Mouse (Mus musculus) urinary bladder, postnatal 14 days (tissue): ENCODE data around the gene Tbcd.

ENCODE experiments used
- DNase-seq: peaks from one replicate; pipeline ENCODE4 v3.0.0; 2021; ENCODE audit warnings: low spot score

Gene Tbcd

GRCm38 (mm10) chr11:121581856-121582255 lies 130.1 kb downstream of the Tbcd start:
- DNase-seq, result no peak

DNA sequence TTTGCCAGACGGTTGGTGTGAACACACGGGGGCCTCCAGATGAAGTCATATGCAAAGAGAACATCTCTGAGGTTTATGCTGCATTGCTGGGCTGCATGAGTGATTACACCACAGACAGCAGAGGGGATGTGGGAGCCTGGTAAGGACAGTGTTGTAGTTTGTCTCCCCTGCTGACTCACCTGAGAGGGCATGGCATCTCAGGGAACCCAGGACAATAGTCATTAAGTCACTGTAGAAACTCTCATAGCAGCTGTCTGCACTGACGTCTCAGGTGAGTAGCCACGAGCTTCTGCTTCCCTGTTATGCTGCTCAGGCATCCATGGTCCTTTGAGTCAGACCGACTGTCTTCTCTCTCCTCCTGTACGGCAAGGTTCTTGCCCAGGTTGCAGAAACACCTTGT lies 145.5 kb downstream of the Tbcd start:
- DNase-seq, result no peak

- peak; percentile 17 for DNase-seq
These were observed 149.7 kb downstream of the Tbcd start for GRCm38 (mm10) chr11:121601422-121601821.

DNA sequence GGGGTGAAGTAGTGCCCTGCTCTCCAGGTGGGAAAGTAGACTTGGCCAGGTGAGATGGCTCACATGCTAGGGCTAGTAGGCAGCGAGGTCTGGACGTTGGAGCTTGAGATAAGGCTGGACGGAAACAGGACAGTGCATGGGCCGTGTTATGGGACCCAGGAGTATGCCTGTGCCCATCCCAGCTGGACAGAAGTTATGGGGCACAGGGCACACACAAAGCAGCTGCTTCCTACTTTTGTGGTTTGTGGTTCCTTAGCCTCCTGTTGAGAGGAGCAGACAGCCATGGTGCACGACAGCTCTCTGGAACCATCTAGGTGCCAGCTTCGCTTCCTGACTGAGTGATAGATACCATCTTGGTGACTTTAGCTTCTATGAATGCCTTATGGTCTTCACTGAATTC lies 153.9 kb downstream of the Tbcd start:
- no peak for DNase-seq

- DNase-seq, result no peak
These were observed 159.2 kb downstream of the Tbcd start for GRCm38 (mm10) chr11:121610976-121611375.

GRCm38 (mm10) chr11:121615961-121616485 lies 164.3 kb downstream of the Tbcd start:
- no peak for DNase-seq

DNA sequence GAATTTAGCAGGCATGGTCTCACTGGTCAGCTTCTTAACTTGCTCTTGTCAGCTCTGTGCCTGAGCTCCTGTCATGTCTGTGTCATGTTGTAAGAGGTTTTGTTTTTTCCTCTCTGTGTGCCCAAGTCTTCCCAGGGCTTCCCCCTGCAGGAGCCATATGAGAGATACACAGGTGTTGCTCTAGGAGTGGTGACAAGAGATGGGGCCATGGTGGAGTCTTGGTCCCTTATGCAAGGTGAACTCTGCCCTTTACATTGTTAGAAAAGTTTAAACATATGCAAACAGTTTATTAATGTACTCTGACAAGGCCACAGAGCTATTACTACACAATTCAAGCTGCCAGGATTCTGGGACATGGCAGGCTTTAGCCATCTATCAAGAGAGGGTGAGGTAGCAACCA lies 164.8 kb downstream of the Tbcd start:
- DNase-seq, result no peak

DNA sequence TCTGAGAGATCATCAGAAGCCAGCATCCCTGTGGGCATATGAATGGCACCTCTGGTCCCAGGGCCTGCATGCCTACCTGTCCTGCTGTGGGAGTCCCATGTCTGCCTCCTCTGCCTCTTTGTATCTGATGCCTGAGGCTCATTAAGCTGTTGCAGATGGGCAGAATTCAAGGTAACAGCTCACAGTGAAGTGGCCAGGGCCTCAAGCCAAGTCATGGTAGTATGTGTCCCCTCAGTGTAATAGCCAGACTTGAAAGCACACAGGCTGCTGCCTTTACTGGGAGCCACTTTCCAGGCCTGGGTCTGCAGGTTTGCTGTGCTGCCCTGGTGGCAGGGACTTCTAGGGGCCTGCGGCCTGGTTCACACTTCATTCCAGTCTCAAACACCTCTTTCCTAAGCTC lies 165.6 kb downstream of the Tbcd start:
- DNase-seq, result no peak

DNA sequence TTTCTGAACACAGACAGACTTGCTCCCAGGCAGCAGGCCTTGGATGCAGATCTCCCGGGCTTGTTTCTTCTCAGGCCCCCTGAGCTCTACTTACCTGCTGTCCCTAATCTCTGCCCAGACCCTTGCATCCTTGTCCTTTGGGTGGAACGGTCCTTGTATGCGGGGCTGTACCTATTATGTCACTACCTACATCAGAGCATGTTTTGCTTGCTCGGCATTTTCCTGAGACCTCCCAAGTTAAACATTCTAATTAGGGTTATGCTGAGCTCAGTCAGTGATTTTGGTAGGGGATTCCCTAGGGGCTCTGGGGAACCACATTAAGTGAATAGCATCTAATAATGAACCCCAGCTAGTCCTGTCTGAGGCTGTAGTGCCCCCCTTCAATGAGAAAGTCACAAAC lies 173.3 kb downstream of the Tbcd start:
- no peak for DNase-seq

DNA sequence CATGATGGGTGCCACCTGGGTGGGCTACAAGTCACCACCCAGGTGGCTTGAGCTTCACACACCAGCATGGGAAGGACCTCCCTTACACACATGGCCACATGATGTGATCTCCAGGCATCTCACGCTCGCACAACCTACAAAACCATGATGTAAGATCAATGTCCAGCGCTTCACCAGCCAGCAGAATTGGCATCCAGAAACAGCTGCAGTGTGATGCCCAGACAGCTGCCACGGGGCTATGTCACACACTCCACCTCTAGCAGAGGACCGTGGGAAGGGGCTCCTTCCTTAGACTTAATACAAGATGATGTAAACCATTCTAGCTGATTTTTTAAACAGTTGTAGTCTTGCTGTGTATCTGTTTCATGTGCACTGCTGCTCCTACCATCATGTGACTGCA lies 175.8 kb downstream of the Tbcd start:
- no peak for DNase-seq

DNA sequence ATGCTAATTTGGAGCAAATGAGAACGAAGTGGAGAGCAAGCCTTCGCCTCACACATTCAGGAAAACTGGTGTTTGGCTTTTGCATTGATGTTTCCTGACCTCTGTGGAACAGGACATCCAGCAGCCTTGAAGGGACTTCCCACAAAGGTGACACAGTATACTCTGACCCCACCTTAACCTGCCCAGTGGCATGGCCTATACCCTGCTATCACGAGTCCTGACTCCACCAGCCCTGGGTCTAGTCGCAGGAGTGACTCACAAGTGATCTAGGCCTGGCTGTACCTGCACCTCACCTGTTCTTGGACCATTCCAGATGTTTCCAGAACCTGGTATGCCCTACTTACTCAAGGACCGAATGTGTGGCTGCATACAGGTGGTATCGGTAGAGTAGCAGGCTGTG lies 177.8 kb downstream of the Tbcd start:
- no peak for DNase-seq

GRCm38 (mm10) chr11:121630406-121630805 lies 178.7 kb downstream of the Tbcd start:
- no peak for DNase-seq

- no peak for DNase-seq
These were observed 179.7 kb downstream of the Tbcd start for GRCm38 (mm10) chr11:121631410-121631809.

DNA sequence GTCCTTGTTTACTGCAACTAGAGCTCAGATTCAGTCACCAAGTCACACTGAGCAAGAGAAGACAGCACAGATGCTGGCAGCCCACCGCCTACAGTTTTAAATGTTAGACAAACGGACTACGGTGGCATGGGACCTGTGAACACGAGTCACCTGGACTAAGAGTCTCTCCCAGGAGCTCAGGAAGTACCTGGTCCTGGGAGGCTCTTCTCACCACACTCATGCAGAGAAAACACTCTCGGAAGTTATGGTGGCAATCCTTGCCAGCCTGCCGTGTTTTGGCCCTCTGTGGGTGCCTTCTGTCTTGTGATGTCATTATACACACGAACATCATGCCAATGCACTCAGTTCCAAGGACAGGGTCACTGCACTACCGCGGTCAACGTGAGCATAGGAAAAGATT lies 184.9 kb downstream of the Tbcd start:
- no peak for DNase-seq

GRCm38 (mm10) chr11:121641501-121642145 lies 189.9 kb downstream of the Tbcd start:
- DNase-seq, result no peak

DNA sequence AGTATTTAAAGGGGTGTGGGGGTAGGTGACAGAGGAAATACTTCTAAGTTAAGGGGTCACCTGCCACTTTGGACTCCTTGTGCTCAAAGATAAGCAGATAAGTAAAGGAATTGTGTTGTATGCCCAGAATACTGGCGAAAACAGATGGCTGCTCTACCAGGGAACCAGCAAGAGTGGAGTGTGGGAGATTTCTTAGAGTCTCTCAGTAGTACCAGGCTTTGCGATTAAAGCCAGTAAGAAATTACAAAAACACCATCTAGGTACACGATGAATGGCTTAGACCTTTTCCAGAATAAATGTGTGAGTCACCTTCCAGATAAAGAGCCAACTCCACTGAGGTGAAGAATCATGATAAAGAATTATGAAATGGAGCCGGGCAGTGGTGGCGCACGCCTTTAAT lies 193.6 kb downstream of the Tbcd start:
- DNase-seq, result no peak

GRCm38 (mm10) chr11:121647321-121647720 lies 195.6 kb downstream of the Tbcd start:
- no peak for DNase-seq

DNA sequence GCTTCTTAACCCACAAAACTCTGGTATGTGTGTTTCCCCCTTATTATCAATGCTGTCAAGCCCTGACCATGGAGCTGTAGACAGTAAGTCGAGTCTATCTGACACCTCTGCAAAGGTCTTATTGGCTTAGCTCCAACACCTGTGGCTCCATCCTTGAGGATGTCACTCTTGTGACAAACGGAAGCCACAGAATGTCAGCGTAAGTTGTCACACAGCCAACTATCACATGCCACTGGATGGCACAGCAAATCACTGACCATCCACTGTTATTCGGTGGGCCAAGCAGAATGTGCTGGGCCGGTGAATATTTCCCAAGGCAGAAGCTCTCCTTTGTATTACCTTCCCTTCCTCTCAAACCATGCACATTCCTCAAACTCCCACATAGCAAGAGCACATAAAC lies 196.4 kb downstream of the Tbcd start:
- no peak for DNase-seq

DNA sequence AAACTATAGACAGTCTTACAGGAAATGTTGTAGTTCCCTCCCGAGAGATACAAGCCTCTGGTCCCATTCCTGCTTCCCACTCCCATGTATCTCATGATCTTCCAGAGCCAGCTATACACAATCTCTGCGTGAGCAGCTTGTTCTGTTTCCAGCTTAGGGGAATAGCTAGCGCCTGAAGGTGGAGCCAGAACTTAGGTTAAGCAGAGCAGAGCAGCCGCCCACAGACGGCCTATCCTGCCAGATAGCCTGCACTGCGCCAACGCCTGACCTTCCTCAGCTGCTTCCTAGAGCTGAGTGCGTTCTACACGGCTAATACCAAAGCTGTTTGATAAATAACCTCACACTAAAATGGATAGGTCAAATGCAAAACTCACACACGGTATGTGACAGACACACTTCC lies 198.2 kb downstream of the Tbcd start:
- peak; percentile 53 for DNase-seq

GRCm38 (mm10) chr11:121650668-121651067 lies 198.9 kb downstream of the Tbcd start:
- no peak for DNase-seq

- DNase-seq, result no peak
These were observed 199.8 kb downstream of the Tbcd start for GRCm38 (mm10) chr11:121651556-121651955.

- DNase-seq, result peak; percentile 43
These were observed 200.2 kb downstream of the Tbcd start for GRCm38 (mm10) chr11:121651983-121652382.

DNA sequence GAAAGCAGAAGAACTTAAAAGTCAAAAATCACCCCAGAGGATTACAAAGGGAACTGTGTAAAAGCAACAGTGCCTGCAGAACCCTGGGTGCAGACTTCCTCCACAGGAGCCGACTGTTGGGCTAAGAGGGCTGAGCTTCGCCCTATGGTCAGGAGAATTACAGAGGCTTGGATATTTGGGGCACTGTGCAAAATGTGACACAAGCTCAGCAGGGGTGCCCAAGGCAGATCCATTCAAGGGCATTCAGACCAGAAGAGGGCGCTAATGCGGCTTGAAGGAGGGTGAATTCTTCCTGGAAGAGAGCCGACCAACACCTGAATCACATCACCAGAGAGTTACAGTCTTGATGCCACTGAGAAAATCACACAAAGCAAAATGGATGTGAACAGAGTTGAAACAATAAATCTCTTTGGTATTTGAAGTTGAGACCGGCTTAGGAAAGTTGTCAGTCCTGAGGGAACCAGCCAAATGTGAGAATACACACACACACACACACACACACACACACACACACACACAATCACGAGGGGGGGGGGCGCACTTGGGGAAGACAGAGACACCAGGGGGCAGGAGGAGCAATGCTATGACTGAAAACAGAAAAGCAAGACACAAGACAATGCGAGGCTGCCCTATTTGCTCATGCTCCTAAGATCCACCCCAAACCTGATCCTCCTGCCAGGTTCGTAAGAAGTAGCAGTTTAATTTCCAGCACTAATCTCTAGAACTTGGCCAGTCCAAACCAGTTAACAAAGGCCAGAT lies 201.0 kb downstream of the Tbcd start:
- peak; percentile 83 for DNase-seq

- DNase-seq, result no peak
These were observed 201.9 kb downstream of the Tbcd start for GRCm38 (mm10) chr11:121653631-121654030.
